Mouse (Mus musculus): ENCODE measurements around the gene Ms4a4a.

Ms4a4a gene

GRCm38 (mm10) chr19:11362002-11362401, 13.3 kb upstream of the Ms4a4a start:
- H3K27me3 ChIP-seq (ENCODE audit: insufficient read depth, low read length), result no peaks in the 10 kb centered on the region
- TF ChIP-seq CTCF (conservative IDR thresholded peaks at IDR 0.05; ENCODE audit: low read length), result no peak
- no peak for TF ChIP-seq POU5F1 (IDR thresholded peaks at IDR 0.05; ENCODE audit: borderline replicate concordance, low read length)
- TF ChIP-seq NANOG (IDR thresholded peaks at IDR 0.05; ENCODE audit: borderline replicate concordance, low read length), result no peak
- H3K36me3 ChIP-seq (ENCODE audit: insufficient read depth, low read length), result no peaks in the 10 kb centered on the region
- no peaks in the 10 kb centered on the region for H3K4me1 ChIP-seq (replicated peaks; ENCODE audit: low read depth, low read length)
- H3K4me3 ChIP-seq (replicated peaks; ENCODE audit: low read length), result no peak overlapping the region
- H3K9me3 ChIP-seq (ENCODE audit: low read length), result no peaks in the 10 kb centered on the region

GRCm38 (mm10) chr19:11368310-11368709, 7.0 kb upstream of the Ms4a4a start:
- Histone ChIP-seq H3K9me3 (ENCODE audit: low read length) (no peaks in the 10 kb centered on the region), H3K36me3 (ENCODE audit: insufficient read depth, low read length) (no peaks in the 10 kb centered on the region), H3K27me3 (ENCODE audit: insufficient read depth, low read length) (no peaks in the 10 kb centered on the region)

GRCm38 (mm10) chr19:11371181-11371580, 4.1 kb upstream of the Ms4a4a start:
- no peaks in the 10 kb centered on the region for H3K27me3 ChIP-seq (ENCODE audit: insufficient read depth, low read length)
- no peak overlapping the region for H3K4me3 ChIP-seq (replicated peaks; ENCODE audit: low read length)
- TF ChIP-seq CTCF (conservative IDR thresholded peaks at IDR 0.05; ENCODE audit: low read length) (no peak), NANOG (IDR thresholded peaks at IDR 0.05; ENCODE audit: borderline replicate concordance, low read length) (no peak), POU5F1 (IDR thresholded peaks at IDR 0.05; ENCODE audit: borderline replicate concordance, low read length) (no peak)
- no peaks in the 10 kb centered on the region for H3K36me3 ChIP-seq (ENCODE audit: insufficient read depth, low read length)
- H3K9me3 ChIP-seq (ENCODE audit: low read length), result no peaks in the 10 kb centered on the region
- H3K4me1 ChIP-seq (replicated peaks; ENCODE audit: low read depth, low read length), result no peaks in the 10 kb centered on the region

More at GRCm38 (mm10) chr19:11368310-11368709, 7.0 kb upstream of the Ms4a4a start:
- no peak for TF ChIP-seq POU5F1 (IDR thresholded peaks at IDR 0.05; ENCODE audit: borderline replicate concordance, low read length)
- no peak for TF ChIP-seq CTCF (conservative IDR thresholded peaks at IDR 0.05; ENCODE audit: low read length)
- no peak for TF ChIP-seq NANOG (IDR thresholded peaks at IDR 0.05; ENCODE audit: borderline replicate concordance, low read length)
- Histone ChIP-seq H3K4me3 (replicated peaks; ENCODE audit: low read length) (no peak overlapping the region), H3K4me1 (replicated peaks; ENCODE audit: low read depth, low read length) (no peaks in the 10 kb centered on the region)

GRCm38 (mm10) chr19:11376399-11376798, 1.1 kb downstream of the Ms4a4a start:
- Histone ChIP-seq H3K4me1 (replicated peaks; ENCODE audit: low read depth, low read length) (no peaks in the 10 kb centered on the region), H3K36me3 (ENCODE audit: insufficient read depth, low read length) (no peaks in the 10 kb centered on the region), H3K27me3 (ENCODE audit: insufficient read depth, low read length) (no peaks in the 10 kb centered on the region), H3K9me3 (ENCODE audit: low read length) (no peaks in the 10 kb centered on the region), H3K4me3 (replicated peaks; ENCODE audit: low read length) (no peak overlapping the region)
- no peak for TF ChIP-seq POU5F1 (IDR thresholded peaks at IDR 0.05; ENCODE audit: borderline replicate concordance, low read length)
- TF ChIP-seq CTCF (conservative IDR thresholded peaks at IDR 0.05; ENCODE audit: low read length), result no peak
- no peak for TF ChIP-seq NANOG (IDR thresholded peaks at IDR 0.05; ENCODE audit: borderline replicate concordance, low read length)

GRCm38 (mm10) chr19:11387109-11387508, 11.8 kb downstream of the Ms4a4a start:
- H3K36me3 ChIP-seq (ENCODE audit: insufficient read depth, low read length), result no peaks in the 10 kb centered on the region
- H3K4me3 ChIP-seq (replicated peaks; ENCODE audit: low read length), result no peak overlapping the region
- H3K4me1 ChIP-seq (replicated peaks; ENCODE audit: low read depth, low read length), result no peaks in the 10 kb centered on the region
- no peaks in the 10 kb centered on the region for H3K9me3 ChIP-seq (ENCODE audit: low read length)
- no peaks in the 10 kb centered on the region for H3K27me3 ChIP-seq (ENCODE audit: insufficient read depth, low read length)
- no peak for TF ChIP-seq CTCF (conservative IDR thresholded peaks at IDR 0.05; ENCODE audit: low read length)
- TF ChIP-seq POU5F1 (IDR thresholded peaks at IDR 0.05; ENCODE audit: borderline replicate concordance, low read length), result no peak

- TF ChIP-seq CTCF (conservative IDR thresholded peaks at IDR 0.05; ENCODE audit: low read length), result no peak
- TF ChIP-seq POU5F1 (IDR thresholded peaks at IDR 0.05; ENCODE audit: borderline replicate concordance, low read length), result no peak
- no peak for TF ChIP-seq NANOG (IDR thresholded peaks at IDR 0.05; ENCODE audit: borderline replicate concordance, low read length)
- no peaks in the 10 kb centered on the region for H3K27me3 ChIP-seq (ENCODE audit: insufficient read depth, low read length)
- no peaks in the 10 kb centered on the region for H3K9me3 ChIP-seq (ENCODE audit: low read length)
- H3K36me3 ChIP-seq (ENCODE audit: insufficient read depth, low read length), result no peaks in the 10 kb centered on the region
- H3K4me1 ChIP-seq (replicated peaks; ENCODE audit: low read depth, low read length), result no peaks in the 10 kb centered on the region
- no peak overlapping the region for H3K4me3 ChIP-seq (replicated peaks; ENCODE audit: low read length)
These were observed 12.4 kb downstream of the Ms4a4a start for GRCm38 (mm10) chr19:11387685-11388084.

- no peaks in the 10 kb centered on the region for H3K27me3 ChIP-seq (ENCODE audit: insufficient read depth, low read length)
- H3K4me3 ChIP-seq (replicated peaks; ENCODE audit: low read length), result no peak overlapping the region
- no peak for TF ChIP-seq POU5F1 (IDR thresholded peaks at IDR 0.05; ENCODE audit: borderline replicate concordance, low read length)
- no peak for TF ChIP-seq NANOG (IDR thresholded peaks at IDR 0.05; ENCODE audit: borderline replicate concordance, low read length)
- TF ChIP-seq CTCF (conservative IDR thresholded peaks at IDR 0.05; ENCODE audit: low read length), result no peak
- H3K4me1 ChIP-seq (replicated peaks; ENCODE audit: low read depth, low read length), result no peaks in the 10 kb centered on the region
- no peaks in the 10 kb centered on the region for H3K36me3 ChIP-seq (ENCODE audit: insufficient read depth, low read length)
- H3K9me3 ChIP-seq (ENCODE audit: low read length), result no peaks in the 10 kb centered on the region
These were observed 13.6 kb downstream of the Ms4a4a start for GRCm38 (mm10) chr19:11388949-11389348.

- no peaks in the 10 kb centered on the region for H3K36me3 ChIP-seq (ENCODE audit: insufficient read depth, low read length)
- TF ChIP-seq CTCF (conservative IDR thresholded peaks at IDR 0.05; ENCODE audit: low read length) (no peak), POU5F1 (IDR thresholded peaks at IDR 0.05; ENCODE audit: borderline replicate concordance, low read length) (no peak), NANOG (IDR thresholded peaks at IDR 0.05; ENCODE audit: borderline replicate concordance, low read length) (no peak)
- no peaks in the 10 kb centered on the region for H3K9me3 ChIP-seq (ENCODE audit: low read length)
- no peak overlapping the region for H3K4me3 ChIP-seq (replicated peaks; ENCODE audit: low read length)
- H3K4me1 ChIP-seq (replicated peaks; ENCODE audit: low read depth, low read length), result no peaks in the 10 kb centered on the region
- no peaks in the 10 kb centered on the region for H3K27me3 ChIP-seq (ENCODE audit: insufficient read depth, low read length)
These were observed 20.4 kb downstream of the Ms4a4a start for GRCm38 (mm10) chr19:11395769-11396168.

- Histone ChIP-seq H3K4me3 (replicated peaks; ENCODE audit: low read length) (no peak within 1 kb of the TSS), H3K9me3 (ENCODE audit: low read length) (no peaks in the 10 kb centered on the region), H3K36me3 (ENCODE audit: insufficient read depth, low read length) (no peaks in the 10 kb centered on the region), H3K4me1 (replicated peaks; ENCODE audit: low read depth, low read length) (no peaks in the 10 kb centered on the region), H3K27me3 (ENCODE audit: insufficient read depth, low read length) (no peaks in the 10 kb centered on the region)
- TF ChIP-seq NANOG (IDR thresholded peaks at IDR 0.05; ENCODE audit: borderline replicate concordance, low read length) (no peak), POU5F1 (IDR thresholded peaks at IDR 0.05; ENCODE audit: borderline replicate concordance, low read length) (no peak), CTCF (conservative IDR thresholded peaks at IDR 0.05; ENCODE audit: low read length) (no peak)
These were observed 29.2 kb downstream of the Ms4a4a start, which contains the start of gene Ms4a4c for GRCm38 (mm10) chr19:11404527-11404926. Gene Ms4a4c, plus strand, starts transcription at chr19:11404770.
